Mouse (Mus musculus) MEL (cell line): ENCODE results near the gene Selenom. TPM values are rescaled to one million over a fixed set of nuclear protein-coding genes. Genes with fewer than 3 reads are reported as not detected.

Source experiments
- DNase-seq: peaks from one replicate; pipeline ENCODE4 v3.0.0; 2011; ENCODE audit warnings: low read depth, low spot score
- H3K27ac ChIP-seq: 2 replicates; pipeline ENCODE4 v1.5.1; 2012; ENCODE audit warnings: low read depth, mild to moderate bottlenecking, control low read depth, low read length, moderate library complexity; ENCODE audit not compliant: control insufficient read depth
- H3K27me3 ChIP-seq, 2 experiments: fragments of 150-350 bp in 1 of 2; sonication (generic) in 1 of 2; 2 replicates each; pipeline ENCODE4 v1.6.1; 2012; ENCODE audit warnings: low read length in 2 of 2, mild to moderate bottlenecking in 2 of 2, improper control_type of control experiment in 1 of 2, moderate library complexity in 1 of 2; ENCODE audit not compliant: insufficient read depth in 2 of 2, control insufficient read depth in 1 of 2
- H3K36me3 ChIP-seq, 2 experiments: 2 replicates each; pipeline ENCODE4 v1.6.1; 2012 to 2014; ENCODE audit warnings: low read length in 2 of 2, improper control_type of control experiment in 1 of 2, inconsistent platforms in 1 of 2, mild to moderate bottlenecking in 1 of 2; ENCODE audit not compliant: insufficient read depth in 2 of 2, control insufficient read depth in 1 of 2
- H3K4me1 ChIP-seq, 2 experiments: fragments of 150-350 bp in 1 of 2; sonication (generic) in 1 of 2; 2 replicates each; pipeline ENCODE4 v1.6.1; 2012; ENCODE audit warnings: low read length in 2 of 2, improper control_type of control experiment in 1 of 2, mild to moderate bottlenecking in 1 of 2; ENCODE audit not compliant: insufficient read depth in 2 of 2, control insufficient read depth in 1 of 2
- H3K4me3 ChIP-seq, 2 experiments: fragments of 150-350 bp in 1 of 2; sonication (generic) in 1 of 2; 2 replicates each; pipeline ENCODE4 v1.5.1; 2012; ENCODE audit warnings: low read depth in 2 of 2, low read length in 2 of 2, mild to moderate bottlenecking in 2 of 2, moderate library complexity in 2 of 2, control low read depth in 1 of 2, improper control_type of control experiment in 1 of 2; ENCODE audit not compliant: control insufficient read depth in 1 of 2, insufficient read depth in 1 of 2
- H3K79me2 ChIP-seq: 2 replicates; pipeline ENCODE4 v1.6.1; 2012; ENCODE audit warnings: mild to moderate bottlenecking, low read length, moderate library complexity; ENCODE audit not compliant: control insufficient read depth, poor library complexity, insufficient read depth
- H3K9ac ChIP-seq: 2 replicates; pipeline ENCODE4 v1.6.1; 2012; ENCODE audit warnings: low read depth, mild to moderate bottlenecking, control low read depth, low read length, moderate library complexity; ENCODE audit not compliant: control insufficient read depth, poor library complexity, severe bottlenecking
- H3K9me3 ChIP-seq: fragments of 150-350 bp; sonication (generic); replicated peaks from 2 replicates; pipeline ENCODE4 v1.6.1; 2012; ENCODE audit warnings: mild to moderate bottlenecking, low read length, improper control_type of control experiment, moderate library complexity; ENCODE audit not compliant: insufficient read depth
- BHLHE40 ChIP-seq: IDR thresholded peaks from 2 replicates; pipeline ENCODE4 v1.6.1; 2012; ENCODE audit warnings: low read depth, mild to moderate bottlenecking, inconsistent platforms, low read length, improper control_type of control experiment, borderline replicate concordance
- CHD1 ChIP-seq: IDR thresholded peaks from 2 replicates; pipeline ENCODE4 v1.6.1; 2012; ENCODE audit warnings: low read depth, mild to moderate bottlenecking, inconsistent platforms, low read length, improper control_type of control experiment
- CHD2 ChIP-seq: IDR thresholded peaks from 2 replicates; pipeline ENCODE4 v1.6.1; 2011; ENCODE audit warnings: low read length, improper control_type of control experiment
- CTCF ChIP-seq, 3 experiments: IDR thresholded peaks in 2 of 3; conservative IDR thresholded peaks in 1 of 3; 2 replicates each; pipeline ENCODE4 v1.5.1; 2011 to 2012; ENCODE audit warnings: low read length in 3 of 3, low read depth in 2 of 3, mild to moderate bottlenecking in 2 of 3, improper control_type of control experiment in 1 of 3, inconsistent platforms in 1 of 3, mixed read lengths in 1 of 3, moderate library complexity in 1 of 3; ENCODE audit not compliant: control insufficient read depth in 1 of 3, insufficient read depth in 1 of 3, poor library complexity in 1 of 3, severe bottlenecking in 1 of 3
- E2F4 ChIP-seq: IDR thresholded peaks from 2 replicates; pipeline ENCODE4 v1.6.1; 2011; ENCODE audit warnings: low read depth, low read length, improper control_type of control experiment, borderline replicate concordance
- ELF1 ChIP-seq: IDR thresholded peaks from 2 replicates; pipeline ENCODE4 v1.6.1; 2014; ENCODE audit warnings: low read depth, mild to moderate bottlenecking, inconsistent platforms, low read length, improper control_type of control experiment, moderate library complexity
- EP300 ChIP-seq, 2 experiments: IDR thresholded peaks; 2 replicates each; pipeline ENCODE4 v1.6.1; 2011; ENCODE audit warnings: improper control_type of control experiment in 2 of 2, low read length in 2 of 2, low read depth in 1 of 2, mild to moderate bottlenecking in 1 of 2
- ETS1 ChIP-seq: IDR thresholded peaks from 2 replicates; pipeline ENCODE4 v1.6.1; 2012; ENCODE audit warnings: low read depth, mild to moderate bottlenecking, inconsistent platforms, low read length, improper control_type of control experiment, moderate library complexity
- HCFC1 ChIP-seq: IDR thresholded peaks from 2 replicates; pipeline ENCODE4 v1.6.1; 2012; ENCODE audit warnings: low read depth, mild to moderate bottlenecking, inconsistent platforms, low read length, improper control_type of control experiment, moderate library complexity
- JUND ChIP-seq: IDR thresholded peaks from 2 replicates; pipeline ENCODE4 v1.6.1; 2011; ENCODE audit warnings: low read depth, mild to moderate bottlenecking, improper control_type of control experiment, low read length
- MAZ ChIP-seq: IDR thresholded peaks from 2 replicates; pipeline ENCODE4 v1.6.1; 2012; ENCODE audit warnings: low read depth, mild to moderate bottlenecking, inconsistent platforms, low read length, improper control_type of control experiment
- MEF2A ChIP-seq: IDR thresholded peaks from 2 replicates; pipeline ENCODE4 v1.6.1; 2014; ENCODE audit warnings: low read depth, mild to moderate bottlenecking, inconsistent platforms, low read length, improper control_type of control experiment; ENCODE audit not compliant: poor library complexity, insufficient replicate concordance, severe bottlenecking; ENCODE audit errors: extremely low read depth
- MXI1 ChIP-seq: IDR thresholded peaks from 2 replicates; pipeline ENCODE4 v1.6.1; 2011; ENCODE audit warnings: mild to moderate bottlenecking, low read depth, low read length, improper control_type of control experiment
- MYB ChIP-seq: IDR thresholded peaks from 2 replicates; pipeline ENCODE4 v1.6.1; 2011; ENCODE audit warnings: mild to moderate bottlenecking, low read depth, low read length, improper control_type of control experiment
- MYC ChIP-seq: IDR thresholded peaks from 2 replicates; pipeline ENCODE4 v1.6.1; 2011; ENCODE audit warnings: low read depth, mild to moderate bottlenecking, low read length, improper control_type of control experiment, moderate library complexity
- POLR2A ChIP-seq, 2 experiments: IDR thresholded peaks; 2 replicates each; pipeline ENCODE4 v1.6.1; 2011 to 2012; ENCODE audit warnings: low read length in 2 of 2, mild to moderate bottlenecking in 2 of 2, control low read depth in 1 of 2, improper control_type of control experiment in 1 of 2, low read depth in 1 of 2, moderate library complexity in 1 of 2; ENCODE audit not compliant: control insufficient read depth in 1 of 2, insufficient read depth in 1 of 2, poor library complexity in 1 of 2
- RCOR1 ChIP-seq: IDR thresholded peaks from 2 replicates; pipeline ENCODE4 v1.6.1; 2012; ENCODE audit warnings: low read depth, mild to moderate bottlenecking, inconsistent platforms, low read length, improper control_type of control experiment
- TBP ChIP-seq: IDR thresholded peaks from 2 replicates; pipeline ENCODE4 v1.8.0; 2011; ENCODE audit warnings: low read depth, low read length, improper control_type of control experiment
- TCF12 ChIP-seq: IDR thresholded peaks from 2 replicates; pipeline ENCODE4 v1.6.1; 2014; ENCODE audit warnings: low read depth, mild to moderate bottlenecking, inconsistent platforms, low read length, improper control_type of control experiment, moderate library complexity
- USF1 ChIP-seq: IDR thresholded peaks from 2 replicates; pipeline ENCODE4 v1.6.1; 2014; ENCODE audit warnings: low read depth, mild to moderate bottlenecking, inconsistent platforms, low read length, improper control_type of control experiment, moderate library complexity
- USF2 ChIP-seq, 2 experiments: IDR thresholded peaks; 2 replicates each; pipeline ENCODE4 v1.6.1; 2011 to 2012; ENCODE audit warnings: improper control_type of control experiment in 2 of 2, low read length in 2 of 2, borderline replicate concordance in 1 of 2, inconsistent platforms in 1 of 2, low read depth in 1 of 2, mild to moderate bottlenecking in 1 of 2; ENCODE audit not compliant: insufficient read depth in 1 of 2
- ZKSCAN1 ChIP-seq: IDR thresholded peaks from 2 replicates; pipeline ENCODE4 v1.6.1; 2012; ENCODE audit warnings: low read depth, mild to moderate bottlenecking, inconsistent platforms, low read length, improper control_type of control experiment, moderate library complexity
- ZMIZ1 ChIP-seq: IDR thresholded peaks from 2 replicates; pipeline ENCODE4 v1.6.1; 2012; ENCODE audit warnings: low read depth, mild to moderate bottlenecking, inconsistent platforms, low read length, improper control_type of control experiment, moderate library complexity
- ZNF384 ChIP-seq: IDR thresholded peaks from 2 replicates; pipeline ENCODE4 v1.6.1; 2012; ENCODE audit warnings: low read depth, mild to moderate bottlenecking, inconsistent platforms, low read length, improper control_type of control experiment
- polyA plus RNA-seq, 2 experiments: library from polyadenylated mRNA; stranded (reverse) in 1 of 2; unstranded in 1 of 2; fragments of >175 nt in 1 of 2; fragments of >200 nt in 1 of 2; gene quantifications; 2 replicates each; pipeline versions ENCODE4 v1.2.1 to v1.2.4; 2012; ENCODE audit warnings: low replicate concordance in 2 of 2, low read depth in 1 of 2; ENCODE audit not compliant: insufficient read length in 2 of 2, insufficient read depth in 1 of 2, missing spikeins in 1 of 2
- total RNA-seq: library from RNA; depleted of rRNA; stranded (reverse); fragments of 300-350 nt; gene quantifications from 2 replicates; pipeline ENCODE4 v1.2.3, GENCODE M21; 2012

Gene Selenom
- total and polyA plus RNA-seq, 3 experiments = 29.5 to 35.4 TPM; not detected in 1

GRCm38 (mm10) chr11:3510321-3510720 lies 4.2 kb upstream of the Selenom start (continued):
- peak; percentile 58 for TF ChIP-seq ETS1
- no peak for TF ChIP-seq BHLHE40
- TF ChIP-seq E2F4 = no peak
- TF ChIP-seq CHD2 = no peak
- TF ChIP-seq TBP = 0 out of 2 replicates have a peak, but pooled peaks have one; percentile 54
- TF ChIP-seq ZMIZ1 = no peak

GRCm38 (mm10) chr11:3513291-3513690 lies 1.2 kb upstream of the Selenom start:
- H3K27me3 ChIP-seq = no peaks in the 10 kb centered on the region
- peaks cover 12 to 43% of the 10 kb centered on the region in 2 experiments for H3K4me1 ChIP-seq
- TF ChIP-seq MXI1 (no peak), MAZ (no peak), ELF1 (no peak), ZNF384 (no peak), USF2 (IDR thresholded peaks at IDR 0.05; ENCODE audit: borderline replicate concordance in 1 of 2, insufficient read depth in 1 of 2, low read depth in 1 of 2, low read length in 2 of 2) (no peak), JUND (no peak)
- no peak overlapping the region for H3K4me3 ChIP-seq
- no peak for DNase-seq
- H3K9ac ChIP-seq = no peak overlapping the region
- H3K36me3 ChIP-seq = peaks cover 0 to 29% of the 10 kb centered on the region in 2 experiments; a peak in 2 of 4 replicates
- H3K79me2 ChIP-seq = no peaks in the 10 kb centered on the region; the same call in 1 of the 2 replicates
- H3K9me3 ChIP-seq = no peaks in the 10 kb centered on the region
- H3K27ac ChIP-seq = no peak overlapping the region

GRCm38 (mm10) chr11:3515216-3515615 lies 732 bp downstream of the Selenom start:
- H3K9ac ChIP-seq = peak overlapping the region; percentile 47
- peaks cover 5 to 41% of the 10 kb centered on the region in 2 experiments for H3K4me1 ChIP-seq
- H3K27ac ChIP-seq = no peak overlapping the region
- TF ChIP-seq EP300 (IDR thresholded peaks at IDR 0.05; ENCODE audit: low read depth in 1 of 2, low read length in 2 of 2) (no peak), TCF12 (0 out of 2 replicates have a peak, but pooled peaks have one; percentile 22), USF2 (IDR thresholded peaks at IDR 0.05; ENCODE audit: borderline replicate concordance in 1 of 2, insufficient read depth in 1 of 2, low read depth in 1 of 2, low read length in 2 of 2) (no peak), POLR2A (IDR thresholded peaks at IDR 0.05; ENCODE audit: control insufficient read depth in 1 of 2, insufficient read depth in 1 of 2, low read depth in 1 of 2, low read length in 2 of 2, poor library complexity in 1 of 2) (no peak), CTCF (IDR thresholded peaks at IDR 0.05 in 2 of 3, conservative IDR thresholded peaks at IDR 0.05 in 1 of 3; ENCODE audit: control insufficient read depth in 1 of 3, insufficient read depth in 1 of 3, low read depth in 2 of 3, low read length in 3 of 3, poor library complexity in 1 of 3, severe bottlenecking in 1 of 3) (peak in 1 of 3 experiments; percentile 3; a peak in 1 of 6 replicates), MXI1 (peak; percentile 28; the same call in 1 of the 2 replicates), ZMIZ1 (no peak), CHD1 (peak; percentile 89; the same call in 1 of the 2 replicates), HCFC1 (peak; percentile 16; the same call in 1 of the 2 replicates), MYC (no peak), RCOR1 (no peak), JUND (no peak), USF1 (no peak), MYB (no peak), MAZ (0 out of 2 replicates have a peak, but pooled peaks have one; percentile 15), ZKSCAN1 (no peak), MEF2A (no peak)
- H3K27me3 ChIP-seq = no peaks in the 10 kb centered on the region
- H3K36me3 ChIP-seq = peaks cover 0 to 21% of the 10 kb centered on the region in 2 experiments; a peak in 2 of 4 replicates
- peak overlapping the region; percentile 60 to 78 for H3K4me3 ChIP-seq
- peak; percentile 67 for DNase-seq
- no peaks in the 10 kb centered on the region for H3K9me3 ChIP-seq
- no peaks in the 10 kb centered on the region; the same call in 1 of the 2 replicates for H3K79me2 ChIP-seq
